7 mouse cellular contexts compared by ENCODE assay signal in genomic region chr2:164804533-164805331, GRCm38 (mm10). TPM values are rescaled to one million over a fixed set of nuclear protein-coding genes. Genes with fewer than 3 reads are reported as not detected.
DNase-seq lines count a peak whose midpoint lies in the region; ATAC-seq lines count a peak whose summit lies in the region.

Gene Acot8, minus strand, starts transcription at chr2:164804882.
Gene Zswim3, plus strand, starts transcription at chr2:164805098.

- H3K27ac ChIP-seq in embryonic facial prominence, embryonic 10.5 days (replicated peaks), result peak within 1 kb of the TSS; percentile 93
- H3K27ac ChIP-seq in limb, embryonic 10.5 days, result peak within 1 kb of the TSS; percentile 91
- H3K27ac ChIP-seq in midbrain, embryonic 13.5 days, result peak within 1 kb of the TSS; percentile 90

- H3K4me1 ChIP-seq in embryonic facial prominence, embryonic 10.5 days, result peaks cover 24% of the 10 kb centered on the region
- peaks cover 20% of the 10 kb centered on the region for H3K4me1 ChIP-seq in limb, embryonic 10.5 days
- peaks cover 38% of the 10 kb centered on the region for H3K4me1 ChIP-seq in midbrain, embryonic 13.5 days (replicated peaks)

- peak within 1 kb of the TSS; percentile 90 for H3K4me3 ChIP-seq in embryonic facial prominence, embryonic 10.5 days
- peak within 1 kb of the TSS; percentile 89 for H3K4me3 ChIP-seq in limb, embryonic 10.5 days
- H3K4me3 ChIP-seq in midbrain, embryonic 13.5 days (replicated peaks), result peak within 1 kb of the TSS; percentile 85

- peak within 1 kb of the TSS; percentile 82 for H3K9ac ChIP-seq in midbrain, embryonic 13.5 days (replicated peaks)

- under 1% methylated on average over 47 of the region's 47 CpGs for WGBS in embryonic facial prominence, embryonic 10.5 days
- WGBS in limb, embryonic 10.5 days, result under 1% methylated on average over 47 of the region's 47 CpGs
- under 1% methylated on average over 47 of the region's 47 CpGs for WGBS in midbrain, embryonic 13.5 days

- DNase-seq in adrenal gland, postnatal 10 days, result peak; percentile 98
- peak; percentile 95 for DNase-seq in embryonic facial prominence, embryonic 10.5 days (ENCODE audit: low spot score)
- peak; percentile 99 for DNase-seq in kidney, adult 11 months
- peak; percentile 94 for DNase-seq in limb, embryonic 10.5 days (ENCODE audit: low spot score)
- peak; percentile 98 for DNase-seq in spleen, adult 12 weeks (ENCODE audit: low spot score)

- peaks cover 46% of the 10 kb centered on the region for H3K36me3 ChIP-seq in embryonic facial prominence, embryonic 10.5 days (replicated peaks)
- H3K36me3 ChIP-seq in limb, embryonic 10.5 days, result peaks cover 46% of the 10 kb centered on the region
- peaks cover 38% of the 10 kb centered on the region for H3K36me3 ChIP-seq in midbrain, embryonic 13.5 days

- ATAC-seq in granulocyte monocyte progenitor cell, adult 5-6 weeks (replicated peaks; ENCODE audit: poor library complexity, severe bottlenecking), result peak; percentile 92
- ATAC-seq in midbrain, embryonic 13.5 days, result peak; percentile 97

- H3K9me3 ChIP-seq in embryonic facial prominence, embryonic 10.5 days, result no peaks in the 10 kb centered on the region
- H3K9me3 ChIP-seq in limb, embryonic 10.5 days (replicated peaks), result no peaks in the 10 kb centered on the region
- no peaks in the 10 kb centered on the region for H3K9me3 ChIP-seq in midbrain, embryonic 13.5 days

- no peaks in the 10 kb centered on the region for H3K27me3 ChIP-seq in embryonic facial prominence, embryonic 10.5 days (replicated peaks; ENCODE audit: low read depth, poor library complexity, severe bottlenecking)
- no peaks in the 10 kb centered on the region for H3K27me3 ChIP-seq in limb, embryonic 10.5 days (ENCODE audit: low read depth, poor library complexity, severe bottlenecking)
- no peaks in the 10 kb centered on the region for H3K27me3 ChIP-seq in midbrain, embryonic 13.5 days

- peak within 1 kb of the TSS; percentile 77 for H3K4me2 ChIP-seq in midbrain, embryonic 13.5 days (replicated peaks)

RNA-seq across cellular contexts. Expression of gene Acot8, which starts in this region (rescaled TPM):
- 10 to 100 TPM; 28.6 to 33.9 TPM for total RNA-seq in adrenal gland, postnatal 10 days (2021)
- 13.9 and 15.8 TPM in 2 replicates for polyA plus RNA-seq in embryonic facial prominence, embryonic 10.5 days (2016; fragmentation: Nextera tagmentation; extraction: Ambion mirVana)
- 24.7 and 25.5 TPM in 2 replicates for total RNA-seq in granulocyte monocyte progenitor cell, adult 5-6 weeks (2014; fragmentation: Nextera tagmentation)
- total RNA-seq in granulocyte monocyte progenitor cell, adult 5-6 weeks (2017), result 22.3 and 32.6 TPM in 2 replicates
- 14.7 and 18.4 TPM in 2 replicates for polyA plus RNA-seq in limb, embryonic 10.5 days (2016; fragmentation: Nextera tagmentation; extraction: Ambion mirVana)
- 19.9 and 20.4 TPM in 2 replicates for polyA plus RNA-seq in midbrain, embryonic 13.5 days (2015; fragmentation: Nextera tagmentation; extraction: Ambion mirVana)

RNA-seq across cellular contexts. Expression of gene Zswim3, which starts in this region (rescaled TPM):
- total RNA-seq in adrenal gland, postnatal 10 days (2021), result 1 to 10 TPM; 4.0 to 4.1 TPM
- polyA plus RNA-seq in embryonic facial prominence, embryonic 10.5 days (2016; fragmentation: Nextera tagmentation; extraction: Ambion mirVana), result 8.5 and 8.6 TPM in 2 replicates
- 2.7 and 4.1 TPM in 2 replicates for total RNA-seq in granulocyte monocyte progenitor cell, adult 5-6 weeks (2014; fragmentation: Nextera tagmentation)
- total RNA-seq in granulocyte monocyte progenitor cell, adult 5-6 weeks (2017), result 1.8 and 2.0 TPM in 2 replicates
- polyA plus RNA-seq in limb, embryonic 10.5 days (2016; fragmentation: Nextera tagmentation; extraction: Ambion mirVana), result 9.1 and 9.9 TPM in 2 replicates
- 15.2 and 15.5 TPM in 2 replicates for polyA plus RNA-seq in midbrain, embryonic 13.5 days (2015; fragmentation: Nextera tagmentation; extraction: Ambion mirVana)

Comparison
In these comparisons a context has a peak if more than half of its experiments do, and no peak if none do; other contexts are left out.
1. Peak in every context shown above with its lines: DNase-seq, ATAC-seq, H3K4me3 ChIP-seq and H3K27ac ChIP-seq.